Mouse (Mus musculus): ENCODE measurements around the gene Fam57b. TPM values are rescaled to one million over a fixed set of nuclear protein-coding genes. Genes with fewer than 3 reads are reported as not detected.

Fam57b gene
- polyA plus RNA-seq, 1 experiment from 2014 or later: 52.8 TPM

Other genes with a start within 250 kb of the Fam57b start
- gene Eif3c, start 231.3 kb upstream of the Fam57b start, polyA plus RNA-seq (2015; fragmentation: Nextera tagmentation; extraction: Ambion mirVana): 172 and 174 TPM in 2 replicates
- 0.36 and 0.88 TPM in 2 replicates for gene Apobr, start 212.7 kb upstream of the Fam57b start, polyA plus RNA-seq (2015; fragmentation: Nextera tagmentation; extraction: Ambion mirVana)
- gene Cln3, start 211.9 kb upstream of the Fam57b start, polyA plus RNA-seq (2015; fragmentation: Nextera tagmentation; extraction: Ambion mirVana): 37.1 and 38.9 TPM in 2 replicates
- not detected in 2 replicates for gene Il27, start 202.7 kb upstream of the Fam57b start, polyA plus RNA-seq (2015; fragmentation: Nextera tagmentation; extraction: Ambion mirVana)
- 14.8 and 15.6 TPM in 2 replicates for gene Nupr1, start 166.8 kb upstream of the Fam57b start, polyA plus RNA-seq (2015; fragmentation: Nextera tagmentation; extraction: Ambion mirVana)
- 54.9 and 56.5 TPM in 2 replicates for gene Sgf29, start 148.4 kb upstream of the Fam57b start, polyA plus RNA-seq (2015; fragmentation: Nextera tagmentation; extraction: Ambion mirVana)
- 11.9 and 12.0 TPM in 2 replicates for gene Sult1a1, start 121.2 kb upstream of the Fam57b start, polyA plus RNA-seq (2015; fragmentation: Nextera tagmentation; extraction: Ambion mirVana)
- 130 and 133 TPM in 2 replicates for gene Bola2, start 102.3 kb upstream of the Fam57b start, polyA plus RNA-seq (2015; fragmentation: Nextera tagmentation; extraction: Ambion mirVana)
- 13.4 and 15.0 TPM in 2 replicates for gene Slx1b, start 101.9 kb upstream of the Fam57b start, polyA plus RNA-seq (2015; fragmentation: Nextera tagmentation; extraction: Ambion mirVana)
- 119 and 125 TPM in 2 replicates for gene Coro1a, start 89.9 kb upstream of the Fam57b start, polyA plus RNA-seq (2015; fragmentation: Nextera tagmentation; extraction: Ambion mirVana)
- gene Mapk3, start 38.1 kb upstream of the Fam57b start, polyA plus RNA-seq (2015; fragmentation: Nextera tagmentation; extraction: Ambion mirVana): 114 and 119 TPM in 2 replicates
- gene Gdpd3, start 31.3 kb upstream of the Fam57b start, polyA plus RNA-seq (2015; fragmentation: Nextera tagmentation; extraction: Ambion mirVana): 1.4 and 1.5 TPM in 2 replicates
- 187 and 200 TPM in 2 replicates for gene Ypel3, start 20.7 kb upstream of the Fam57b start, polyA plus RNA-seq (2015; fragmentation: Nextera tagmentation; extraction: Ambion mirVana)
- 0.29 and 0.55 TPM in 2 replicates for gene Tbx6, start 16.2 kb upstream of the Fam57b start, polyA plus RNA-seq (2015; fragmentation: Nextera tagmentation; extraction: Ambion mirVana)
- gene Ppp4c, start 5.2 kb upstream of the Fam57b start, polyA plus RNA-seq (2015; fragmentation: Nextera tagmentation; extraction: Ambion mirVana): 157 and 165 TPM in 2 replicates
- gene 4930451I11Rik, start 34.0 kb downstream of the Fam57b start, polyA plus RNA-seq (2015; fragmentation: Nextera tagmentation; extraction: Ambion mirVana): 0.49 TPM in 1 of 2 replicates, not detected in the other
- 31.1 and 34.0 TPM in 2 replicates for gene Doc2a, start 49.7 kb downstream of the Fam57b start, polyA plus RNA-seq (2015; fragmentation: Nextera tagmentation; extraction: Ambion mirVana)
- gene Hirip3, start 64.3 kb downstream of the Fam57b start, polyA plus RNA-seq (2015; fragmentation: Nextera tagmentation; extraction: Ambion mirVana): 21.1 and 23.6 TPM in 2 replicates
- gene Ino80e, start 64.7 kb downstream of the Fam57b start, polyA plus RNA-seq (2015; fragmentation: Nextera tagmentation; extraction: Ambion mirVana): 88.3 and 100 TPM in 2 replicates
- 52.8 and 60.3 TPM in 2 replicates for gene Taok2, start 87.0 kb downstream of the Fam57b start, polyA plus RNA-seq (2015; fragmentation: Nextera tagmentation; extraction: Ambion mirVana)
- 34.0 and 35.9 TPM in 2 replicates for gene Tmem219, start 125.2 kb downstream of the Fam57b start, polyA plus RNA-seq (2015; fragmentation: Nextera tagmentation; extraction: Ambion mirVana)
- 126 and 134 TPM in 2 replicates for gene Kctd13, start 131.2 kb downstream of the Fam57b start, polyA plus RNA-seq (2015; fragmentation: Nextera tagmentation; extraction: Ambion mirVana)
- gene Asphd1, start 151.9 kb downstream of the Fam57b start, polyA plus RNA-seq (2015; fragmentation: Nextera tagmentation; extraction: Ambion mirVana): 9.4 and 11.5 TPM in 2 replicates
- 54.9 and 56.7 TPM in 2 replicates for gene Sez6l2, start 152.9 kb downstream of the Fam57b start, polyA plus RNA-seq (2015; fragmentation: Nextera tagmentation; extraction: Ambion mirVana)
- gene Cdipt, start 178.2 kb downstream of the Fam57b start, polyA plus RNA-seq (2015; fragmentation: Nextera tagmentation; extraction: Ambion mirVana): 160 and 162 TPM in 2 replicates
- gene Cdiptos, start 178.4 kb downstream of the Fam57b start, polyA plus RNA-seq (2015; fragmentation: Nextera tagmentation; extraction: Ambion mirVana): 1.2 and 1.6 TPM in 2 replicates
- 3.9 and 4.8 TPM in 2 replicates for gene Mvp, start 217.0 kb downstream of the Fam57b start, polyA plus RNA-seq (2015; fragmentation: Nextera tagmentation; extraction: Ambion mirVana)
- gene Pagr1b, start 218.8 kb downstream of the Fam57b start, polyA plus RNA-seq (2015; fragmentation: Nextera tagmentation; extraction: Ambion mirVana): 0.31 TPM in 1 of 2 replicates, not detected in the other
- 26.9 and 55.8 TPM in 2 replicates for gene Pagr1a, start 219.7 kb downstream of the Fam57b start, polyA plus RNA-seq (2015; fragmentation: Nextera tagmentation; extraction: Ambion mirVana)
- gene Gm42742, start 223.4 kb downstream of the Fam57b start, polyA plus RNA-seq (2015; fragmentation: Nextera tagmentation; extraction: Ambion mirVana): 47.5 and 81.5 TPM in 2 replicates
- 71.4 and 84.6 TPM in 2 replicates for gene Prrt2, start 223.5 kb downstream of the Fam57b start, polyA plus RNA-seq (2015; fragmentation: Nextera tagmentation; extraction: Ambion mirVana)
- gene Maz, start 229.4 kb downstream of the Fam57b start, polyA plus RNA-seq (2015; fragmentation: Nextera tagmentation; extraction: Ambion mirVana): 53.9 and 55.0 TPM in 2 replicates
- 22.2 and 29.8 TPM in 2 replicates for gene Kif22, start 244.8 kb downstream of the Fam57b start, polyA plus RNA-seq (2015; fragmentation: Nextera tagmentation; extraction: Ambion mirVana)

All from hindbrain, embryonic 16.5 days (tissue).